Mouse (Mus musculus) kidney, adult 2 months (tissue): ENCODE data around the gene Mdga1. TPM values are rescaled to one million over a fixed set of nuclear protein-coding genes. Genes with fewer than 3 reads are reported as not detected.

Experiments
- DNase-seq: peaks from one replicate; pipeline ENCODE4 v3.0.0; 2021
- H3K27ac ChIP-seq: fragments of 200-500 bp; 2 replicates; pipeline ENCODE4 v1.5.1; 2012; ENCODE audit warnings: low read depth, low read length, control low read depth, inconsistent platforms; ENCODE audit not compliant: insufficient read depth
- H3K27me3 ChIP-seq: fragments of 200-500 bp; replicated peaks from 2 replicates; pipeline ENCODE4 v1.6.1; 2012; ENCODE audit warnings: mild to moderate bottlenecking, moderate library complexity, low read length, inconsistent platforms; ENCODE audit not compliant: control insufficient read depth, insufficient read depth
- H3K36me3 ChIP-seq: fragments of 200-500 bp; 2 replicates; pipeline ENCODE4 v1.6.1; 2012; ENCODE audit warnings: mild to moderate bottlenecking, moderate library complexity, low read length, inconsistent platforms; ENCODE audit not compliant: control insufficient read depth, insufficient read depth
- H3K4me1 ChIP-seq: fragments of 200-500 bp; 2 replicates; pipeline ENCODE4 v1.6.1; 2011; ENCODE audit warnings: low read length; ENCODE audit not compliant: control insufficient read depth, insufficient read depth
- H3K4me3 ChIP-seq: fragments of 200-500 bp; 2 replicates; pipeline ENCODE4 v1.5.1; 2011; ENCODE audit warnings: mild to moderate bottlenecking, low read depth, low read length, control low read depth; ENCODE audit not compliant: insufficient read depth
- CTCF ChIP-seq: fragments of 200-500 bp; conservative IDR thresholded peaks from 2 replicates; pipeline ENCODE4 v1.5.1; 2011; ENCODE audit warnings: low read depth, mild to moderate bottlenecking, control low read depth, low read length, moderate library complexity, mixed read lengths; ENCODE audit not compliant: insufficient read depth, insufficient read length
- POLR2A ChIP-seq: fragments of 200-500 bp; IDR thresholded peaks from one replicate; pipeline ENCODE4 v1.6.1; 2011; ENCODE audit warnings: low read depth, low read length, control low read depth
- whole genome bisulfite sequencing: fragments of 180-500 bp; shearing (Covaris S2); methylation state at CpG from one replicate; pipeline ENCODE4 v1.1.7; 2018; 5-methylcytosine and 5-hydroxymethylcytosine counted together
- polyA plus RNA-seq: library from polyadenylated mRNA; depleted of rRNA; stranded (reverse); fragments of >200 nt; gene quantifications from 2 replicates; pipeline ENCODE4 v1.2.3, GENCODE M21; 2012

The Mdga1 gene
- polyA plus RNA-seq, 1 experiment, result 1.3 TPM

- Histone ChIP-seq H3K27ac (no peak overlapping the region), H3K27me3 (no peaks in the 10 kb centered on the region; the same call in 1 of the 2 replicates), H3K4me1 (no peaks in the 10 kb centered on the region), H3K4me3 (no peak overlapping the region), H3K36me3 (no peaks in the 10 kb centered on the region)
- 87% methylated on average over 6 of the region's 6 CpGs for WGBS
- TF ChIP-seq CTCF, result no peak
- no peak for TF ChIP-seq POLR2A
- DNase-seq, result no peak
Measured at GRCm38 (mm10) chr17:29884596-29884995, 85.3 kb downstream of the Mdga1 start.

DNA sequence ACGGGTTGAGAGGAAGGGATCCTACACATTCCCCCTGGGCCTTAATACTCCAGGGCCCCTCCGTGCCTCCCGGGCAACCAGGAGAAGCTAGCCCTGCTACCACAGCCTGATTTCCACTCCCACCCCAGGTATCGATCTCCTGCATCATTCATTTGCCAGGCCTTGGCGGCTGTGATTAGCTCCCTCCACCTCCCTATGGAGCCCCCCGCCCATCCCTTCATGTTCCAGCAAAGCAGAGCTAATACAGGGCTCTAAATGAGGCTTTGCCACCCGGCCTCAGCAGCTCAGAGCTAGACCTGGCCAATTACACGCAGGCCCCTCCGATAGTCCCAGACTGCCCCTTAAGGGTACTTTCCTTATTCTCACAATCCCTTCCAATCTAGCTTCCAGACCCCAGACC is 86.5 kb downstream of the Mdga1 start:
- H3K27ac ChIP-seq, result no peak overlapping the region
- H3K27me3 ChIP-seq, result no peaks in the 10 kb centered on the region; the same call in 1 of the 2 replicates
- TF ChIP-seq POLR2A (no peak), CTCF (no peak)
- WGBS, result 58% methylated on average over 9 of the region's 9 CpGs
- H3K36me3 ChIP-seq, result no peaks in the 10 kb centered on the region
- no peak overlapping the region for H3K4me3 ChIP-seq
- H3K4me1 ChIP-seq, result no peaks in the 10 kb centered on the region
- DNase-seq, result no peak

DNA sequence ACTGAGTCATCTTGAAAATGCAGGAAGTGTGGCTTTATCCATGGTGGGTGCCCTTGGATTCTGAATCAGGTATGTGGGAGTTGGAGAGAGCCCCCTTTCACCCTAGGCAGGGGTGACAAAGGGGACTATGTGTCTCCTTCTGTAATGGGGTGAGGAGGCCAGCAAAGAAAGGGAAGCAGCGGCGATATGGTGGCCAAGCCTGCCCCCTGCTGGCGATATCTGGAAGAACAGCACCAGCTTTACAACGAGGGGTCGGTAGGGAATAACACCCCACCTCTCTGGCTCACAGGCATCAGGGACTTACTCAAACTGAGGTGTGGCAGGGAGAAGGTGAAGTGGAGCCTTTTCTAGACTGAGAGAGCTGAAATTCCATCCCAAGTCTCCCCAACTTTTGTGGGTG is 87.0 kb downstream of the Mdga1 start:
- 1% methylated on average over 5 of the region's 5 CpGs for WGBS
- Histone ChIP-seq H3K27me3 (no peaks in the 10 kb centered on the region), H3K4me3 (no peak overlapping the region), H3K27ac (no peak overlapping the region), H3K36me3 (no peaks in the 10 kb centered on the region), H3K4me1 (no peaks in the 10 kb centered on the region)
- TF ChIP-seq POLR2A (no peak), CTCF (peak; percentile 91)
- DNase-seq, result peak; percentile 43

DNA sequence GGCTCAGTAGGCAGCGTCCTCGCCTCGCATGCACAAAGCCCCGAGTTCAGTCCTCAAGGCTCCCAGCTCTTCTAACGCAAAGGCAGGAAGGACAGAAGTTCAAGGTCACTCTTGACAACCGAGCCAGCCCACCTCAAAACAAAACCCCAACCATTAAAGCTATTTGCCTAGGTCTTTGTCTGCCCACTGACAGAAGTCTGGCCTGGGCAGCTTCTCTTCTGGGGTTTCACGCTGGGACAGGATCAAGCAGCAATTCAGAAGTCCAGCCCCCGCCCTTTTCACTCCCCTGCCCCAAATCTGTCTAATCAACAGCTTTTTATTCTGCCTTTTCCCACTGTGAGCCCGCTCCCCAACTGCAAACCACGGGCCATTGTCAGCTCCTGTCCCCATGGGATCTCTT is 89.6 kb downstream of the Mdga1 start:
- TF ChIP-seq POLR2A, result no peak
- 66% methylated on average over 10 of the region's 10 CpGs for WGBS
- no peak overlapping the region for H3K4me3 ChIP-seq
- no peaks in the 10 kb centered on the region for H3K36me3 ChIP-seq
- H3K27ac ChIP-seq, result no peak overlapping the region
- H3K4me1 ChIP-seq, result no peaks in the 10 kb centered on the region
- no peak for DNase-seq
- H3K27me3 ChIP-seq, result no peaks in the 10 kb centered on the region

GRCm38 (mm10) chr17:29878990-29879389 is 90.9 kb downstream of the Mdga1 start:
- WGBS, result 76% methylated on average over 10 of the region's 10 CpGs
- no peaks in the 10 kb centered on the region for H3K36me3 ChIP-seq
- DNase-seq, result no peak
- no peak overlapping the region for H3K4me3 ChIP-seq
- TF ChIP-seq CTCF (no peak), POLR2A (no peak)
- no peaks in the 10 kb centered on the region for H3K27me3 ChIP-seq
- no peak overlapping the region for H3K27ac ChIP-seq
- no peaks in the 10 kb centered on the region for H3K4me1 ChIP-seq

DNA sequence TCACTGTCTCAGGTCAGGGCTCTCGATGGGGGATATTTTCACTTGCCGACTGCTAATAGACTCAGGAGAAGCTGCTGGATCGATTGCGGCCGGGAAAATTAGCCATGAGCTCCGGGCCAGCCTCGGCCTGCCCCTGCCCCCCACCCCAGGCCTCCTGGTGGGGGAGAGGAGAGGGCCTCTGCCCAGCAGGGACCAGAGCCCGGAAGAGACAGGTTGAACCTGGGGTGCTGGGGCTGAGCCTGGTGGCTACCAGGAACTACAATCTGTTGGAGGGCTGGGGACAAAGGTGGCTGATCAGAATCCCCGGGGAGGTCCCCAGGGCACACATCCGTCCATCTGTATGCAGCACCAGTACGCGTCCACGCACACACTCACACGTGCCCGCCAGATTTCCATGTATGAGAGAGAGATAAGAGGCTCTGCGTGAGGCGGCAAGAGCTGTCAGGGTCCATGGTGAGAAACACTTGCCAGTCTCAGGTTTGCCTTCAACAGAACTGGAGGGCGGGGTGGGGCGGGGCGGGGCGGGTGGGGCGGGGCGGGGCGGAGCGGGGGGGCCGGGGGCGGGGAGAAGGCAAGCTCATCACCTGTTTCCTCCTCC is 95.7 kb downstream of the Mdga1 start:
- WGBS, result 33% methylated on average over 26 of the region's 27 CpGs
- no peaks in the 10 kb centered on the region for H3K36me3 ChIP-seq
- H3K4me3 ChIP-seq, result no peak overlapping the region
- DNase-seq, result no peak
- no peak for TF ChIP-seq CTCF
- no peak for TF ChIP-seq POLR2A
- H3K4me1 ChIP-seq, result no peaks in the 10 kb centered on the region
- H3K27me3 ChIP-seq, result no peaks in the 10 kb centered on the region
- no peak overlapping the region for H3K27ac ChIP-seq

- H3K4me3 ChIP-seq, result no peak overlapping the region
- TF ChIP-seq POLR2A, result no peak
- TF ChIP-seq CTCF, result no peak
- H3K27me3 ChIP-seq, result no peaks in the 10 kb centered on the region
- 64% methylated on average over 7 of the region's 7 CpGs for WGBS
- H3K27ac ChIP-seq, result no peak overlapping the region
- DNase-seq, result peak; percentile 6
- no peaks in the 10 kb centered on the region for H3K4me1 ChIP-seq
- no peaks in the 10 kb centered on the region for H3K36me3 ChIP-seq
Measured at GRCm38 (mm10) chr17:29873580-29874015, 96.3 kb downstream of the Mdga1 start.
